11 mouse cellular contexts compared by ENCODE assay signal in the genomic region with DNA sequence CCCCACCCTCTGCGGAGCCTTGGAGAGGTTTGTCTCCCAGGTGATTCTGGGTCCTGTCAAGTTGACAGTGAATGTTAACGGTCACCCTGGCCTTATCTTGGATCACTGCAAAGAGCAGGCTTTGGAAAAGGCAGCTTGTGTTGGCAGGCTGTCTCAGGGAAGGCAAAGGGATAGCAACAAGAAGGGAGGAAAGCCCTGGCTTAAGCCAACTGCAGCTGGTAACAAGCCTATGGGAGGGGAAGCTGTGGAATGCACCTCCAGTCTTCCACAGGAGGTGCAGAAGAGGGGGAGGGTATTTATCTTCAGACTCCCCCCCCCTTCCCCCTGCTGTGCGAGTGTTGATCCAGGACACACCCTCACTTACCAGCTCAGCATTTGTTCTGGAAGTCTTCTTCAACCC. TPM values are rescaled to one million over a fixed set of nuclear protein-coding genes. Genes with fewer than 3 reads are reported as not detected.
DNase-seq lines count a peak whose midpoint lies in the region; ATAC-seq and TF ChIP-seq lines count a peak whose summit lies in the region.
"Had no signal": no experiment of that assay in that cellular context is flagged by ENCODE, and none has a peak within 500 bp of the region (broad histone marks: within the 10 kb centered on the region; RNA-seq: fewer than 3 reads in every experiment).

No protein-coding gene starts in this region.

- no peaks in the 10 kb centered on the region for H3K9me3 ChIP-seq in intestine, embryonic 14.5 days (ENCODE audit: control insufficient read depth, low read length)
- no peaks in the 10 kb centered on the region for H3K9me3 ChIP-seq in intestine, postnatal 0 days (ENCODE audit: control insufficient read depth)
- H3K9me3 ChIP-seq in heart, embryonic 16.5 days (replicated peaks; ENCODE audit: control insufficient read depth, low read length), result no peaks in the 10 kb centered on the region
- H3K9me3 ChIP-seq: forebrain, embryonic 13.5 days had no signal

- peak; percentile 54 for ATAC-seq in intestine, embryonic 14.5 days (replicated peaks; ENCODE audit: low FRiP score, low TSS enrichment, low read depth)
- no peak for ATAC-seq in intestine, postnatal 0 days
- ATAC-seq in heart, embryonic 16.5 days (replicated peaks; ENCODE audit: extremely low read depth, insufficient read depth, low FRiP score), result peak; percentile 71
- no peak for ATAC-seq in activated CD4-positive, CD25-positive, alpha-beta regulatory T cell, adult 4 months
- ATAC-seq: forebrain, embryonic 13.5 days had no signal

- H3K79me2 ChIP-seq in myocyte (ENCODE audit: control insufficient read depth, insufficient read depth), result no peaks in the 10 kb centered on the region

- H3K27ac ChIP-seq in intestine, embryonic 14.5 days (ENCODE audit: low read depth), result no peak overlapping the region; the same call in 1 of the 2 replicates
- no peak overlapping the region for H3K27ac ChIP-seq in intestine, postnatal 0 days (ENCODE audit: low read depth, low read length)
- peak overlapping the region; percentile 93 for H3K27ac ChIP-seq in heart, embryonic 16.5 days (ENCODE audit: low read length)
- H3K27ac ChIP-seq: forebrain, embryonic 13.5 days; hindbrain, embryonic 14.5 days had no signal

- TF ChIP-seq POLR2A in myocyte (IDR thresholded peaks at IDR 0.05; ENCODE audit: insufficient read length, low read depth), result no peak

- H3K27me3 ChIP-seq in intestine, embryonic 14.5 days (replicated peaks; ENCODE audit: control insufficient read depth, insufficient read depth, low read length), result no peaks in the 10 kb centered on the region
- peaks cover 3% of the 10 kb centered on the region; the same call in 1 of the 2 replicates for H3K27me3 ChIP-seq in intestine, postnatal 0 days (replicated peaks; ENCODE audit: control insufficient read depth, insufficient read depth, low read length)
- no peaks in the 10 kb centered on the region for H3K27me3 ChIP-seq in heart, embryonic 16.5 days (ENCODE audit: control insufficient read depth, insufficient read depth, low read length)
- H3K27me3 ChIP-seq in myocyte (ENCODE audit: control insufficient read depth, insufficient read depth, insufficient read length), result no peaks in the 10 kb centered on the region
- H3K27me3 ChIP-seq: forebrain, embryonic 13.5 days had no signal

- 8% methylated on average over 3 of the region's 3 CpGs for WGBS in intestine, embryonic 14.5 days
- 19% methylated on average over 3 of the region's 3 CpGs for WGBS in intestine, postnatal 0 days
- WGBS in heart, embryonic 16.5 days, result 8% methylated on average over 3 of the region's 3 CpGs

- H3K4me1 ChIP-seq in intestine, embryonic 14.5 days (replicated peaks; ENCODE audit: control insufficient read depth, insufficient read depth, low read length), result peaks cover 22% of the 10 kb centered on the region
- no peaks in the 10 kb centered on the region for H3K4me1 ChIP-seq in intestine, postnatal 0 days (replicated peaks; ENCODE audit: control insufficient read depth, insufficient read depth, low read length)
- peaks cover 67% of the 10 kb centered on the region for H3K4me1 ChIP-seq in heart, embryonic 16.5 days (ENCODE audit: control insufficient read depth, insufficient read depth, low read length)

- no peak for TF ChIP-seq CTCF in intestine, postnatal 0 days (IDR thresholded peaks at IDR 0.05; ENCODE audit: low read depth)

- H3ac ChIP-seq in myocyte (ENCODE audit: control insufficient read depth, insufficient read length), result no peak overlapping the region

- DNase-seq in intestine, embryonic 14.5 days (ENCODE audit: low spot score), result no peak
- peak; percentile 8 for DNase-seq in embryo, embryonic 11 days
- DNase-seq in cerebellum, adult 9-11 months, result no peak
- DNase-seq in frontal cortex, postnatal 25 days (ENCODE audit: low spot score in 2 of 2), result no peak
- DNase-seq: right cerebral cortex, postnatal 14 days had no signal

- no peak overlapping the region for H3K4me2 ChIP-seq in intestine, embryonic 14.5 days (ENCODE audit: low read length)
- H3K4me2 ChIP-seq in intestine, postnatal 0 days (replicated peaks; ENCODE audit: low read depth), result no peak overlapping the region
- peak overlapping the region; percentile 36 for H3K4me2 ChIP-seq in heart, embryonic 16.5 days (ENCODE audit: low read depth, low read length)
- peak overlapping the region; percentile 31 for H3K4me2 ChIP-seq in myocyte (ENCODE audit: low read depth)
- H3K4me2 ChIP-seq: forebrain, embryonic 13.5 days; hindbrain, embryonic 14.5 days had no signal

- H3K9ac ChIP-seq in intestine, embryonic 14.5 days (ENCODE audit: low read length), result no peak overlapping the region
- H3K9ac ChIP-seq in intestine, postnatal 0 days (ENCODE audit: low read depth, low read length), result no peak overlapping the region
- H3K9ac ChIP-seq in heart, embryonic 16.5 days (ENCODE audit: low read length), result peak overlapping the region; percentile 18
- H3K9ac ChIP-seq: forebrain, embryonic 13.5 days; hindbrain, embryonic 14.5 days had no signal

- no peaks in the 10 kb centered on the region for H3K36me3 ChIP-seq in intestine, embryonic 14.5 days (ENCODE audit: control insufficient read depth, insufficient read depth, low read length)
- no peaks in the 10 kb centered on the region for H3K36me3 ChIP-seq in intestine, postnatal 0 days (ENCODE audit: control insufficient read depth, insufficient read depth)
- no peaks in the 10 kb centered on the region for H3K36me3 ChIP-seq in heart, embryonic 16.5 days (ENCODE audit: control insufficient read depth, insufficient read depth)
- no peaks in the 10 kb centered on the region for H3K36me3 ChIP-seq in myocyte (ENCODE audit: control insufficient read depth, insufficient read depth)

- H3K4me3 ChIP-seq in intestine, embryonic 14.5 days (ENCODE audit: low read depth, low read length), result no peak overlapping the region
- H3K4me3 ChIP-seq in intestine, postnatal 0 days (ENCODE audit: low read depth, low read length), result no peak overlapping the region
- H3K4me3 ChIP-seq in heart, embryonic 16.5 days (ENCODE audit: low read length), result peak overlapping the region; percentile 7; the same call in 1 of the 2 replicates
- no peak overlapping the region for H3K4me3 ChIP-seq in myocyte
- H3K4me3 ChIP-seq: forebrain, embryonic 13.5 days had no signal

TF ChIP-seq in myocyte, 11 proteins besides CTCF, POLR2A, EP300 and RAD21:
- no peak for TF ChIP-seq POLR2AphosphoS2 (IDR thresholded peaks at IDR 0.05; ENCODE audit: insufficient read length, low read depth)
- no peak for TF ChIP-seq USF1 (IDR thresholded peaks at IDR 0.05; ENCODE audit: low read depth)
- peak in 1 of 3 experiments; percentile 13 for TF ChIP-seq MYOD1 (IDR thresholded peaks at IDR 0.05; ENCODE audit: control insufficient read depth in 1 of 3, insufficient read length in 2 of 3, low read depth in 2 of 3)

RNA-seq across cellular contexts. Expression of gene Usp13, which starts 5.3 kb away (rescaled TPM):
- polyA plus RNA-seq in intestine, embryonic 14.5 days (2014; fragmentation: Nextera tagmentation; extraction: Ambion mirVana), result 4.2 and 4.6 TPM in 2 replicates
- 0.52 and 0.90 TPM in 2 replicates for polyA plus RNA-seq in intestine, postnatal 0 days (2015; fragmentation: Nextera tagmentation; extraction: Ambion mirVana)
- 58.1 and 63.2 TPM in 2 replicates for polyA plus RNA-seq in heart, embryonic 16.5 days (2015; fragmentation: Nextera tagmentation; extraction: Ambion mirVana)
- polyA plus RNA-seq in myocyte (2012; fragmentation: generic; extraction: Trizol), result 5.6 TPM
- polyA plus RNA-seq in activated CD4-positive, CD25-positive, alpha-beta regulatory T cell, adult 4 months (2017; shearing (Covaris generic)), result not detected

Comparison
In these comparisons a context has a peak if more than half of its experiments do, and no peak if none do; other contexts are left out.
1. ATAC-seq: peak in intestine, embryonic 14.5 days (single experiment) and heart, embryonic 16.5 days (single experiment); none in intestine, postnatal 0 days (single experiment) and activated CD4-positive, CD25-positive, alpha-beta regulatory T cell, adult 4 months (single experiment).
2. H3K4me2 ChIP-seq: peak in heart, embryonic 16.5 days (single experiment) and myocyte (single experiment); none in intestine, embryonic 14.5 days (single experiment) and intestine, postnatal 0 days (single experiment).